Mouse (Mus musculus) heart, adult 2 months (tissue): Measurements from ENCODE around the gene Ube2ql1.

ENCODE experiments used
- CTCF ChIP-seq: fragments of 200-600 bp; IDR thresholded peaks from 2 replicates; pipeline ENCODE4 v1.8.1; 2022; ENCODE audit warnings: antibody characterized with exemption, mild to moderate bottlenecking, moderate library complexity
- POLR2A ChIP-seq: fragments of 200-500 bp; IDR thresholded peaks from 2 replicates; pipeline ENCODE4 v1.6.1; 2011; ENCODE audit warnings: mild to moderate bottlenecking, low read depth, low read length, control low read depth; ENCODE audit not compliant: insufficient read depth

- TF ChIP-seq CTCF (no peak), POLR2A (no peak)
These were observed 32.2 kb downstream of the Ube2ql1 start for GRCm38 (mm10) chr13:69707496-69707895.
